Mouse (Mus musculus): ENCODE measurements around the gene Snx22.

Gene Snx22

GRCm38 (mm10) chr9:66084171-66084570 lies 14.7 kb upstream of the Snx22 start:
- TF ChIP-seq GATA4 (IDR thresholded peaks at IDR 0.05; ENCODE audit: insufficient replicate concordance, low read length), result no peak

GRCm38 (mm10) chr9:66081999-66082398 lies 12.5 kb upstream of the Snx22 start:
- no peak for TF ChIP-seq GATA4 (IDR thresholded peaks at IDR 0.05; ENCODE audit: insufficient replicate concordance, low read length)

- TF ChIP-seq GATA4 (IDR thresholded peaks at IDR 0.05; ENCODE audit: insufficient replicate concordance, low read length), result no peak
Observed at GRCm38 (mm10) chr9:66080804-66081459, 11.4 kb upstream of the Snx22 start.

- no peak for TF ChIP-seq GATA4 (IDR thresholded peaks at IDR 0.05; ENCODE audit: insufficient replicate concordance, low read length)
Observed at GRCm38 (mm10) chr9:66078493-66078892, 9.0 kb upstream of the Snx22 start.

GRCm38 (mm10) chr9:66078072-66078471 lies 8.6 kb upstream of the Snx22 start:
- TF ChIP-seq GATA4 (IDR thresholded peaks at IDR 0.05; ENCODE audit: insufficient replicate concordance, low read length), result no peak

GRCm38 (mm10) chr9:66072754-66073153 lies 3.2 kb upstream of the Snx22 start:
- no peak for TF ChIP-seq GATA4 (IDR thresholded peaks at IDR 0.05; ENCODE audit: insufficient replicate concordance, low read length)

- no peak for TF ChIP-seq GATA4 (IDR thresholded peaks at IDR 0.05; ENCODE audit: insufficient replicate concordance, low read length)
Observed at GRCm38 (mm10) chr9:66070151-66070550, 632 bp upstream of the Snx22 start.

GRCm38 (mm10) chr9:66068971-66069391 lies 538 bp downstream of the Snx22 start:
- TF ChIP-seq GATA4 (IDR thresholded peaks at IDR 0.05; ENCODE audit: insufficient replicate concordance, low read length), result no peak

- TF ChIP-seq GATA4 (IDR thresholded peaks at IDR 0.05; ENCODE audit: insufficient replicate concordance, low read length), result no peak
Observed at GRCm38 (mm10) chr9:66068056-66068455, 1.5 kb downstream of the Snx22 start.

- TF ChIP-seq GATA4 (IDR thresholded peaks at IDR 0.05; ENCODE audit: insufficient replicate concordance, low read length), result no peak
Observed at GRCm38 (mm10) chr9:66067542-66067941, 2.0 kb downstream of the Snx22 start.

GRCm38 (mm10) chr9:66066791-66067190 lies 2.7 kb downstream of the Snx22 start:
- TF ChIP-seq GATA4 (IDR thresholded peaks at IDR 0.05; ENCODE audit: insufficient replicate concordance, low read length), result no peak

GRCm38 (mm10) chr9:66064316-66064715 lies 5.2 kb downstream of the Snx22 start:
- no peak for TF ChIP-seq GATA4 (IDR thresholded peaks at IDR 0.05; ENCODE audit: insufficient replicate concordance, low read length)

- TF ChIP-seq GATA4 (IDR thresholded peaks at IDR 0.05; ENCODE audit: insufficient replicate concordance, low read length), result no peak
Observed at GRCm38 (mm10) chr9:66063446-66063845, 6.1 kb downstream of the Snx22 start.

GRCm38 (mm10) chr9:66061656-66062055 lies 7.9 kb downstream of the Snx22 start:
- no peak for TF ChIP-seq GATA4 (IDR thresholded peaks at IDR 0.05; ENCODE audit: insufficient replicate concordance, low read length)

GRCm38 (mm10) chr9:66060986-66061385 lies 8.5 kb downstream of the Snx22 start:
- no peak for TF ChIP-seq GATA4 (IDR thresholded peaks at IDR 0.05; ENCODE audit: insufficient replicate concordance, low read length)

- no peak for TF ChIP-seq GATA4 (IDR thresholded peaks at IDR 0.05; ENCODE audit: insufficient replicate concordance, low read length)
Observed at GRCm38 (mm10) chr9:66060308-66060647, 9.2 kb downstream of the Snx22 start.

GRCm38 (mm10) chr9:66059583-66060307 lies 9.8 kb downstream of the Snx22 start, which contains the start of gene Ppib:
Gene Ppib (plus strand): TSS chr9:66060222.
- TF ChIP-seq GATA4 (IDR thresholded peaks at IDR 0.05; ENCODE audit: insufficient replicate concordance, low read length), result peak; percentile 70; the same call in 1 of the 2 replicates
